Mouse (Mus musculus): ENCODE results near the gene Krt25. TPM values are rescaled to one million over a fixed set of nuclear protein-coding genes. Genes with fewer than 3 reads are reported as not detected.

The Krt25 gene
- polyA plus RNA-seq (2016; fragmentation: Nextera tagmentation; extraction: Ambion mirVana) = not detected in 2 replicates

DNA sequence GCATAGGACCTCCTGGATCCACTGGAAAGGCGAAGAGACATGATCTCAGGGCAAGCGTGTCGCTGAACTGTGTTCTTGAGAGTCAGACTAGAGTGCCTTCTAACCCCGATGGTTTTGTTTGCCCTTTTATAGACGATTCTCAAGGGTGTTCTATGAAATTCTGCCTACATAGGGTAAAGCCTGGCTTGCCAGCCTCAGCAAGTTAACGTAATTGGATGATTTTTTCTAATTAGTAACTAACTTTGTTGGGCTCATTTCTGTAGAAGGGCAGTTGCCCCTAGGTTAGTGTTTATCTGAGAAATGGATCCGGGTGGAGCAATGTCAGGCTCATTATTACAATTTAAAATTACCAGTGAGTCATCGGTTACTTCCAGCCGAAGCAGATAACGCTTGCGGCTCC is at the start of gene Krt25:
Gene Krt25, minus strand, starts transcription at position 101 of the 400 bp plus-strand sequence.
- Histone ChIP-seq H3K4me3 (no peak within 1 kb of the TSS), H3K27ac (no peak within 1 kb of the TSS), H3K36me3 (no peaks in the 10 kb centered on the region), H3K4me1 (0 out of 2 replicates have a peak, but pooled peaks cover 6% of the 10 kb centered on the region), H3K27me3 (ENCODE audit: low read depth, poor library complexity, severe bottlenecking) (no peaks in the 10 kb centered on the region), H3K9me3 (replicated peaks) (no peaks in the 10 kb centered on the region)
- DNase-seq (ENCODE audit: low spot score) = no peak
- 94% methylated on average over 11 of the region's 11 CpGs for WGBS

- 84% methylated on average over 8 of the region's 8 CpGs for WGBS
- Histone ChIP-seq H3K27ac (no peak overlapping the region), H3K4me1 (no peaks in the 10 kb centered on the region), H3K36me3 (no peaks in the 10 kb centered on the region), H3K4me3 (no peak overlapping the region), H3K9me3 (replicated peaks) (no peaks in the 10 kb centered on the region), H3K27me3 (ENCODE audit: low read depth, poor library complexity, severe bottlenecking) (no peaks in the 10 kb centered on the region)
- DNase-seq (ENCODE audit: low spot score) = no peak
Observed at GRCm38 (mm10) chr11:99369853-99370451, 47.2 kb upstream of the Krt25 start.

DNA sequence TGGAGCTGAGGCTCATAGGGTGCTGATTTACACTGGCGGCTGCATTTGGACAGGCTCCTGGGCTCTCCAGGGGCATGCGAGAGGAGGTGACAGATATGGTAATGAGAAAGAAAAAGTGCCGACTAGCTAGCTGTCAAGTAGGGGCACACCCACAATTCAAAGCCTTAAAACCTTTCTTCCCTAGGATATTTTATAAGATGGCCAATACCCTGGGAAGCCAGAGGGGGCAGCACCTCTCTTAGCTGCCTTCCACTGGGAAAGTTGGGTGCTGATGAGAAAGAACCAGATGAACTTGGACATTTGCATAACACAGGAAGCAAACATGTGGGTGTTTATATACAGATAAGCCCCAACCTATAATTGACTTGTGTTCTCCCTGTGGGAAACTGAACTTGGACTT is 46.5 kb upstream of the Krt25 start:
- Histone ChIP-seq H3K36me3 (no peaks in the 10 kb centered on the region), H3K4me1 (no peaks in the 10 kb centered on the region), H3K27ac (no peak overlapping the region), H3K9me3 (replicated peaks) (no peaks in the 10 kb centered on the region), H3K4me3 (no peak overlapping the region), H3K27me3 (ENCODE audit: low read depth, poor library complexity, severe bottlenecking) (no peaks in the 10 kb centered on the region)
- DNase-seq (ENCODE audit: low spot score) = no peak
- 8% methylated on average over 3 of the region's 3 CpGs for WGBS

DNA sequence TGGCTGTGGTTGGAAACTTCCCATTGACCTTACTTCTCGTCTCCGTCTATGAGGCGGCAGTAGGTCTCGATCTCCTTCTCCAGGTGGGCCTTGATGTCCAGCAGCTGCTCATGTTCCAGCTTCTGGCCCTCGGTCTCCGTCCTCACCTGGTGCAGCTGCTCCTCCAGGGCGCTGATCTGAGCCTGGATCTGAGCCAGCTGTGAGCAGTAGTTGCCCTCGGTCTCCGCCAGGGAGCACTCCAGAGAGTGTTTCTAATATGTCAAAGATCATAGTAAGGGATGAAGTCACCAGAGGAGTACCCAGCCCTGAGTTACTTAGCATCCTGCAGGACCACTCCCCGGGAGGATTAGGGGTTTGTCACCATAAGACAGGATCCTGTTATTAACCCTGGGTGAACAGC is 44.0 kb upstream of the Krt25 start:
- Histone ChIP-seq H3K4me3 (no peak overlapping the region), H3K9me3 (replicated peaks) (no peaks in the 10 kb centered on the region), H3K27me3 (ENCODE audit: low read depth, poor library complexity, severe bottlenecking) (no peaks in the 10 kb centered on the region), H3K36me3 (no peaks in the 10 kb centered on the region), H3K4me1 (no peaks in the 10 kb centered on the region), H3K27ac (no peak overlapping the region)
- WGBS = 52% methylated on average over 10 of the region's 10 CpGs
- DNase-seq (ENCODE audit: low spot score) = no peak

- H3K9me3 ChIP-seq (replicated peaks) = no peaks in the 10 kb centered on the region
- H3K4me1 ChIP-seq = no peaks in the 10 kb centered on the region
- no peaks in the 10 kb centered on the region for H3K36me3 ChIP-seq
- peak; percentile 40 for DNase-seq (ENCODE audit: low spot score)
- no peaks in the 10 kb centered on the region for H3K27me3 ChIP-seq (ENCODE audit: low read depth, poor library complexity, severe bottlenecking)
- 31% methylated on average over 9 of the region's 9 CpGs for WGBS
- no peak overlapping the region for H3K4me3 ChIP-seq
- no peak overlapping the region for H3K27ac ChIP-seq
Observed at GRCm38 (mm10) chr11:99364412-99364811, 41.7 kb upstream of the Krt25 start.

DNA sequence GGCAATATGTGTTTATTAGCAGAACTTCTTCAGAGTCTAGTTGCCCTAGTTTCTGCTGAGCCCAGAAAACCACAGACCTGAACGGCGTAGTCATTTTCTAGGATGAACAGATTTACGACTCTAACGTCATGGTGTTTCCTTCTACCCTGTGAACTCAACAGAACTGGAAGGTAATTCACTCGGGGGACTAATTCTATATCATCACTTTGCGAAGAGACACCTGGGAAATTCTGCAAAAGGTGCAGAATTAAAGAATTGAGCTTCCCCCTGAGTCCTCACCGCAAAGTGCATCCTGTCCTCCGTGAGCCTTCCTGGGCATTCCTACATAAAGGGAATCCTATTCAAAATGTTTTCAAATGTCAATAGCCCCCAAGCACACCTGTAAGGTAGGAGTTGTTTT is 38.7 kb upstream of the Krt25 start:
- H3K4me3 ChIP-seq = no peak overlapping the region

DNA sequence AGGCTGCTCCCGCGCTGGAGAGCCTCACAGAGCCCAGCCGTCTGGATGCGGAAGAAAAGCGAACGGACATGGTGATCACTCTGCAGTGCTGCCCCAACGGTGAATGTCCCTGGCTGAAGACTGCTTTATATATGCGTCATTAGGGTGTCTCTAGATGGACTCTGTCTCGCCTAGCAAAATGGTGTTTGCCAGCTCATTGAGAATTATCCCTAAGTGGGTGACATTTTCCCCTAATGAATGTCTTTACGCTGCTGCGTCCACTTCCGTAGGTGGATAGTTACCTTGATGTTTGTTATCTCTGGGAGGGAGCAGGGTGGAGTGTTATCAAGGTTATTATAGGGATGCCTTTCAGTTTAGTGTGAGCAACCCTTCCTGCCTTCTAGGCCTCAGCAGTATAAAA is 28.3 kb upstream of the Krt25 start, which contains the start of gene Krt27:
Gene Krt27, minus strand, starts transcription at position 101 of the 400 bp plus-strand sequence.
- Histone ChIP-seq H3K4me1 (no peaks in the 10 kb centered on the region), H3K27ac (no peak within 1 kb of the TSS), H3K36me3 (no peaks in the 10 kb centered on the region), H3K27me3 (ENCODE audit: low read depth, poor library complexity, severe bottlenecking) (peaks cover 7% of the 10 kb centered on the region; the same call in 1 of the 2 replicates), H3K4me3 (no peak within 1 kb of the TSS), H3K9me3 (replicated peaks) (no peaks in the 10 kb centered on the region)
- DNase-seq (ENCODE audit: low spot score) = no peak
- 82% methylated on average over 12 of the region's 12 CpGs for WGBS

More for the DNA sequence above, 38.7 kb upstream of the Krt25 start:
- DNase-seq (ENCODE audit: low spot score) = no peak
- Histone ChIP-seq H3K4me1 (no peaks in the 10 kb centered on the region), H3K36me3 (no peaks in the 10 kb centered on the region), H3K9me3 (replicated peaks) (no peaks in the 10 kb centered on the region), H3K27me3 (ENCODE audit: low read depth, poor library complexity, severe bottlenecking) (no peaks in the 10 kb centered on the region), H3K27ac (no peak overlapping the region)
- WGBS = 87% methylated on average over 8 of the region's 8 CpGs

GRCm38 (mm10) chr11:99339299-99339847 is 16.6 kb upstream of the Krt25 start:
- H3K4me3 ChIP-seq = no peak overlapping the region
- H3K27me3 ChIP-seq (ENCODE audit: low read depth, poor library complexity, severe bottlenecking) = no peaks in the 10 kb centered on the region
- no peaks in the 10 kb centered on the region for H3K9me3 ChIP-seq (replicated peaks)
- 84% methylated on average over 11 of the region's 11 CpGs for WGBS
- DNase-seq (ENCODE audit: low spot score) = no peak
- no peak overlapping the region for H3K27ac ChIP-seq
- no peaks in the 10 kb centered on the region for H3K36me3 ChIP-seq
- no peaks in the 10 kb centered on the region for H3K4me1 ChIP-seq

GRCm38 (mm10) chr11:99337866-99338265 is 15.1 kb upstream of the Krt25 start, which contains the start of gene Krt26:
TSS of gene Krt26 (minus strand) at chr11:99337966.
- no peak within 1 kb of the TSS for H3K4me3 ChIP-seq
- no peaks in the 10 kb centered on the region for H3K9me3 ChIP-seq (replicated peaks)
- DNase-seq (ENCODE audit: low spot score) = no peak
- no peaks in the 10 kb centered on the region for H3K36me3 ChIP-seq
- no peaks in the 10 kb centered on the region for H3K4me1 ChIP-seq
- no peak within 1 kb of the TSS for H3K27ac ChIP-seq
- H3K27me3 ChIP-seq (ENCODE audit: low read depth, poor library complexity, severe bottlenecking) = no peaks in the 10 kb centered on the region
- 93% methylated on average over 11 of the region's 11 CpGs for WGBS

GRCm38 (mm10) chr11:99333426-99333825 is 10.7 kb upstream of the Krt25 start:
- 88% methylated on average over 13 of the region's 13 CpGs for WGBS
- DNase-seq (ENCODE audit: low spot score) = no peak
- no peaks in the 10 kb centered on the region for H3K36me3 ChIP-seq
- no peaks in the 10 kb centered on the region for H3K9me3 ChIP-seq (replicated peaks)
- H3K27ac ChIP-seq = no peak overlapping the region
- H3K4me3 ChIP-seq = no peak overlapping the region
- no peaks in the 10 kb centered on the region for H3K4me1 ChIP-seq
- no peaks in the 10 kb centered on the region for H3K27me3 ChIP-seq (ENCODE audit: low read depth, poor library complexity, severe bottlenecking)

DNA sequence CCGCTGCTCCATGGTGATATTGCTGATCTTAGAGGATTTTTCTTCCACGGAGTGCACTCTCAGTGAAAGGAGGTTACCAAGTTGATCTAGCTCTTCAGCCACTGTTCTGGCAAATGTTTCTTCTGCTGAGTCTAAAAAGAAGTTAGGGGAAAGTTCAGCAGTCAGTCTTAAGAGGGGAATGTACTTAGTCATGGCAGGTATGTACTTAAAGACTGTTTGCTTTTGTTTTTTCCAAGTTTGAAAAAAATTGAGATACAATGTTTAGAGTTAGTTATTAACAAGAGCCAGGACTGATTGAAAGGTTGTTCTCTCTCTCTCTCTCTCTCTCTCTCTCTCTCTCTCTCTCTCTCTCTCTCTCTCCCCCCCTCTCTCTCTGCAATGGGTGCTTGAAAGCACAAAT is 6.9 kb upstream of the Krt25 start:
- H3K27ac ChIP-seq = no peak overlapping the region
- H3K4me3 ChIP-seq = no peak overlapping the region
- no peaks in the 10 kb centered on the region for H3K9me3 ChIP-seq (replicated peaks)
- no peak for DNase-seq (ENCODE audit: low spot score)
- no peaks in the 10 kb centered on the region for H3K27me3 ChIP-seq (ENCODE audit: low read depth, poor library complexity, severe bottlenecking)
- 0 out of 2 replicates have a peak, but pooled peaks cover 6% of the 10 kb centered on the region for H3K4me1 ChIP-seq
- WGBS = 78% methylated on average over 2 of the region's 2 CpGs
- H3K36me3 ChIP-seq = no peaks in the 10 kb centered on the region

GRCm38 (mm10) chr11:99321094-99321493 is 1.7 kb downstream of the Krt25 start:
- no peak for DNase-seq (ENCODE audit: low spot score)
- 90% methylated on average over 14 of the region's 14 CpGs for WGBS
- no peaks in the 10 kb centered on the region for H3K9me3 ChIP-seq (replicated peaks)
- no peaks in the 10 kb centered on the region for H3K4me1 ChIP-seq
- no peak overlapping the region for H3K4me3 ChIP-seq
- no peak overlapping the region for H3K27ac ChIP-seq
- no peaks in the 10 kb centered on the region for H3K36me3 ChIP-seq
- H3K27me3 ChIP-seq (ENCODE audit: low read depth, poor library complexity, severe bottlenecking) = no peaks in the 10 kb centered on the region

- 82% methylated on average over 9 of the region's 9 CpGs for WGBS
- H3K36me3 ChIP-seq = no peaks in the 10 kb centered on the region
- H3K27me3 ChIP-seq (ENCODE audit: low read depth, poor library complexity, severe bottlenecking) = no peaks in the 10 kb centered on the region
- no peaks in the 10 kb centered on the region for H3K9me3 ChIP-seq (replicated peaks)
- DNase-seq (ENCODE audit: low spot score) = no peak
- no peak overlapping the region for H3K27ac ChIP-seq
- no peak overlapping the region for H3K4me3 ChIP-seq
- H3K4me1 ChIP-seq = no peaks in the 10 kb centered on the region
Observed at GRCm38 (mm10) chr11:99319127-99319526, 3.6 kb downstream of the Krt25 start.
